Mouse (Mus musculus): Measurements from ENCODE around the gene Mog.

GRCm38 (mm10) chr17:37047981-37048380 is 24.8 kb upstream of the Mog start:
- no peak for TF ChIP-seq CTCF (IDR thresholded peaks at IDR 0.05; ENCODE audit: low read depth, low read length)
- no peak for TF ChIP-seq GATA1 (IDR thresholded peaks at IDR 0.05; ENCODE audit: borderline replicate concordance, low read length)
